Mouse (Mus musculus) cortical plate, adult 2 months (tissue): ENCODE measurements around the gene Mapk6.

Source experiments
- CTCF ChIP-seq: fragments of 200-500 bp; IDR thresholded peaks from 2 replicates; pipeline ENCODE4 v1.5.1; 2011; ENCODE audit warnings: mild to moderate bottlenecking, control low read depth, low read length; ENCODE audit not compliant: insufficient read depth; ENCODE audit errors: extremely low read depth
- POLR2A ChIP-seq: fragments of 200-500 bp; IDR thresholded peaks from 2 replicates; pipeline ENCODE4 v1.6.1; 2011; ENCODE audit warnings: mild to moderate bottlenecking, low read length, control low read depth; ENCODE audit not compliant: insufficient read depth; ENCODE audit errors: extremely low read depth

DNA sequence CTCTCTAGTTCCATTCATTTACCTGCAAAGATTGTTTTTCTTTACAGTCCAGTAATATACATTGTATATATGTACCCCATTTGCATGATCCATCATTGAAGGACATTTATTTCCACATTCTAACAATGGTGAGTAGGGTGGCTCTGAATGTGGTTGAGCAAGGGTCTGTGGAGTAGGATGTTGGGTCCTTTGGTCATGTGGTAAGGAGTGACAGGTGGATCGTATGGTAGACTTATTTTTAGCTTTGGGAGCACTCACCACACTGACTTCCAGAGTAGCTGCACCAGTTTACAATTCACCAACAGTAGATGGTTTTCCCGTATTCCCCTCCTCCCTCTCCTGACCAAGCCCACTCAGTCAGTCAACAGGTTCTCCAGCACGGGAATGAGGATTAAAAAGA, 41.0 kb downstream of the Mapk6 start:
- TF ChIP-seq CTCF (no peak), POLR2A (no peak)
